In the genomic region with DNA sequence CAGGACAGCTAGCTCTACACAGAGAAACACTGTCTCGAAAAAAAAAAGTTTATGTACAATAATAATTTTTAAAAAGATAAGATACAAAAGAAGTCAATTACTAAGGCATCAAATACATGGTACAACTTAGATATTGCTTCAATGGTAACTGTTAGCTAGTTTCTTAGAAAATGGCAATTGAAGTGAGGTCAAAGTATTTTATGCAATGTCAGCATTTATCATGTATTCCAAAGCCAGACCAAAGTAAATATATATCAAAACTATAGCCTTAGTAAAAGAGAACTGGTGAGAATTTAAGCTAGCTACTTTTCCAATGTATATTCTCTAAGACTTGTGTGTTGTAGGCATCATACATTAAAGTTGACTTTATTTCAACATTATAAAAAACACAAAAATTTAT, we compare ENCODE assay signal across 27 mouse cellular contexts.
"Had no signal": no experiment of that assay in that cellular context is flagged by ENCODE, and none has a peak within 500 bp of the region (broad histone marks: within the 10 kb centered on the region; RNA-seq: fewer than 3 reads in every experiment).

No protein-coding gene starts in this region.

- DNase-seq: cerebellum, postnatal 10 days; cerebellum, postnatal 14 days; cerebellum, postnatal 25 days; cerebellum, postnatal 36 days; embryo, embryonic 11 days; forebrain, postnatal 0 days; gastrocnemius, adult 2 months; gastrocnemius, postnatal 10 days; gastrocnemius, postnatal 14 days; gastrocnemius, postnatal 25 days; gastrocnemius, postnatal 36 days; heart, adult 11 months; heart, adult 18-20 months; heart, adult 2 months had no signal

- H3K9me3 ChIP-seq: embryonic facial prominence, embryonic 10.5 days; embryonic facial prominence, embryonic 12.5 days; embryonic facial prominence, embryonic 13.5 days; embryonic facial prominence, embryonic 15.5 days; forebrain, embryonic 10.5 days; forebrain, embryonic 12.5 days; forebrain, embryonic 13.5 days; forebrain, embryonic 15.5 days; heart, embryonic 10.5 days had no signal

- H3K4me3 ChIP-seq: embryonic facial prominence, embryonic 10.5 days; embryonic facial prominence, embryonic 12.5 days; embryonic facial prominence, embryonic 13.5 days; embryonic facial prominence, embryonic 15.5 days; erythroblast, embryonic 14.5 days; forebrain, embryonic 10.5 days; forebrain, embryonic 12.5 days; forebrain, embryonic 13.5 days; forebrain, embryonic 15.5 days; gastrocnemius, adult 2 months; heart, adult 2 months; heart, embryonic 10.5 days had no signal

- H3K27ac ChIP-seq: embryonic facial prominence, embryonic 10.5 days; embryonic facial prominence, embryonic 12.5 days; embryonic facial prominence, embryonic 13.5 days; embryonic facial prominence, embryonic 15.5 days; forebrain, embryonic 10.5 days; forebrain, embryonic 12.5 days; forebrain, embryonic 13.5 days; forebrain, embryonic 15.5 days; gastrocnemius, adult 2 months; heart, adult 2 months; heart, embryonic 10.5 days had no signal

- H3K27me3 ChIP-seq: embryonic facial prominence, embryonic 12.5 days; embryonic facial prominence, embryonic 13.5 days; embryonic facial prominence, embryonic 15.5 days; forebrain, embryonic 12.5 days; forebrain, embryonic 13.5 days; forebrain, embryonic 15.5 days had no signal

- H3K4me2 ChIP-seq: embryonic facial prominence, embryonic 12.5 days; embryonic facial prominence, embryonic 13.5 days; embryonic facial prominence, embryonic 15.5 days; forebrain, embryonic 12.5 days; forebrain, embryonic 13.5 days; forebrain, embryonic 15.5 days; heart, embryonic 11.5 days had no signal

- H3K36me3 ChIP-seq: embryonic facial prominence, embryonic 10.5 days; embryonic facial prominence, embryonic 12.5 days; embryonic facial prominence, embryonic 13.5 days; embryonic facial prominence, embryonic 15.5 days; forebrain, embryonic 10.5 days; forebrain, embryonic 12.5 days; forebrain, embryonic 15.5 days; heart, embryonic 10.5 days had no signal

- H3K4me1 ChIP-seq: embryonic facial prominence, embryonic 10.5 days; embryonic facial prominence, embryonic 12.5 days; embryonic facial prominence, embryonic 13.5 days; embryonic facial prominence, embryonic 15.5 days; forebrain, embryonic 10.5 days; forebrain, embryonic 12.5 days; forebrain, embryonic 13.5 days; forebrain, embryonic 15.5 days; heart, embryonic 10.5 days had no signal

- H3K9ac ChIP-seq: embryonic facial prominence, embryonic 12.5 days; embryonic facial prominence, embryonic 13.5 days; embryonic facial prominence, embryonic 15.5 days; forebrain, embryonic 12.5 days; forebrain, embryonic 13.5 days; forebrain, embryonic 15.5 days; forebrain, postnatal 0 days had no signal

- ATAC-seq: forebrain, embryonic 13.5 days; forebrain, embryonic 14.5 days; forebrain, embryonic 15.5 days; forebrain, embryonic 16.5 days; forebrain, postnatal 0 days had no signal
